Mouse (Mus musculus) NIH3T3 (cell line): Measurements from ENCODE around the gene Rrm2.

Source experiments
- DNase-seq: peaks from one replicate; pipeline ENCODE4 v3.0.0-alpha.2; 2012; ENCODE audit warnings: low read depth

The Rrm2 gene

DNA sequence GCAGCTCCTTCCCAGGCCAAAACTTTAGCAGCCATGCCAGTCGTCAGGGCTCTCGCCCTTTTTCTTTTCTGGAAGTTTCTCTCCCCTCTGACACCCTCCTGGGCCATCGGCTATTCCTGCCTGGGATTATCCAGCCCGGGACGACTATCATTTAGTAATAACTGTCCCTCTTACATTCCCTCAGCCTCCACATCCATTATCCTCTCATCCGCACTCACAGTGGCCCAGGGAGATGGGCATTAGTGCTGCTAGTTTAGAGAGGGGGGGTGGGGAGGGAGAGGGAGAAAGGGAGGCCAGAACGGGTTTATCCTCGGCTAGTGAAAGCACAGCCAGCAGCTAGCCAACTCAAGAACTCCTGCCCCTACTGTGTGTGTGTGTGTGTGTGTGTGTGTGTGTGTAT lies 39.3 kb downstream of the Rrm2 start:
- DNase-seq, result no peak

DNA sequence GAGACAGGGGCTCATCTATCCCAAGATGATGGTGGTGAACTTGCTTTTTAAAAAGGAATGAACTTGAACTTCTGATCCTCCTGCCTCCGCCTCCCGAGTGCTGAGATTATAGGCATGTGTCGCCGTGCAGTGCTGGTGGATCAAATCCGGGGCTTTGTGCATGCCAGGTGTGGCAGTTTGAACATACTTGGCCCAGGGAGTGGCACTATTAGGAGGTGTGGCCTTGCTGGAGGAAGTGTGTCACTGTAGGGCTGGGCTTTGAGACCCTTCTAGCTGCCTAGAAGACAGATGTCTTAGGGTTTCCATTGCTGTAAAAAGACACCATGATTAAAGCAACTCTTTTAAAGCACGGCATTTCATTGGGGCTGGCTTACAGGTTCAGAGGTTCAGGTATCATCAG lies 42.5 kb downstream of the Rrm2 start:
- DNase-seq, result no peak

DNA sequence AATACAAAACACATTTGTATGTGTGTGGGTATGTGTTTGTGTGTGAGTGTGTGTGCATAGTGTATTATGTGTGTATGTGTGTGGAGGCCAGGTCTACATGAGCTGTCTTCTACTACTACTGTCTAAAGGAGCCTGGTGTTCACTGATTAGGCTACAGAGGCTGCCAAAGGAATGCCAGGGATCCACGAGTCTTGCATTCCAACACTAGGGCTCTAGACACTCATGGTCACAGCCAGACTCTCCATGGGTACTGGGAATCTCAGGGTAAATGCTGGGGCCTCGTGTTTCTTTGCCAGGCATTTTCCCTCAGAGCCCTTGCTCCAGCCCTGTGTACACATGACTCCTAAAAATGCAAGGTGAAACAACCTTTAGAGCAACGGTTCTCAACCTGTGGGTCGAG lies 45.6 kb downstream of the Rrm2 start:
- DNase-seq, result no peak

DNA sequence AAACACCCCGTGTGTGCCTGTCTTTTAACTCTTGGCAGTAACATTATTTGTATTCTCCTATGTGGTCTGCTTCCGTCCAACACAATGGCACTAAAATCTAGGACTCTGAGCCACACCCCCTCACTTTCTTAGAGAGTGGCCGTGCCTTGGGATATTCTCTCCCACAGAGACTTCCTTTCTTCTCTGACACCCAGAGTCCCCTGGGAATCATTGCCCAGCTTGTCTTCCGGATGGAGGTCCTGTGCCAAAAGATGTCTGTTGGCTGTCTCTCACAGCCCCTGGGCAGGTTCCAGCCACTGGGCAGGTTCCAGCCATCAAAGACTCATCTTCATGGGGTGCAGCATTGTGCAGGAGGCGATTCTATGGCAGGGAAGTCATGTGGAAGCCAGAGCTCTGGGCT lies 46.7 kb downstream of the Rrm2 start:
- no peak for DNase-seq

DNA sequence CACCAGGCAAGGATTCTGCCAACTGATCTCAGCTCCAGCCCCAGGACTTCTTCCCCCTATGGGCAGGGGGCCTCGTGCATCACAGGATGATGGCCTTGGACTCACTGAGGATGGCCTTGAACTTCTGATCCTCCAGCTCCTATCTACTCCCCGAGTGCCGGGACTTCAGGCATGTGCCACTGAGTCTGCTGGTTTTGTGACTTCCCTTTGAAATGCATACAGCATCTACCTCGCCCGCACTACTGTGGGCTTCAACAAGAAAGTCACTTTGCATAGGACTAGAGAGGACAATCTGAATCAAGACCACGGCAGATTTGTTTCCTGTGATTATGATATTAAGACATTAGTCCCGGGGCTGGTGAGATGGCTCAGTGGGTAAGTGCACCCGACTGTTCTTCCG lies 47.4 kb downstream of the Rrm2 start:
- no peak for DNase-seq

DNA sequence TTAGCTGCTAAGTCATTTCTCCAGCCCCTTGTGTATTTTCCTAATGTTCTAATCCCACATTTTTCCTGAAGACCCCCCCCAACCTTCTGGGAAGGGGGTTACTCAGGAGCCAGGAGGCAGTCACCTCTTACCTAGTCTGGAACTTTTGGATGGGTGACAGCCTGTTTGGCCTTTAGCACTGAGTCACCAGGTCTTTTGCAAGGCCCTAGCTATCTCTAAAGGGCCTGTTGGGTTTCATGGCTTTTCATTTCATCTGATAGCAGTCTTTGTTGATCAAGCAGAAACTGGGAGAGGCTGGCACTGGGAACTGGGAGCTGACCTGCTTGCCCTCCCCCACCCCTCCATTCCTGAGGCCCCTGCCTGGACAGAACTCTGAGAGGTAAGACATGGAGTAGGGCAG lies 49.3 kb downstream of the Rrm2 start:
- DNase-seq, result no peak

DNA sequence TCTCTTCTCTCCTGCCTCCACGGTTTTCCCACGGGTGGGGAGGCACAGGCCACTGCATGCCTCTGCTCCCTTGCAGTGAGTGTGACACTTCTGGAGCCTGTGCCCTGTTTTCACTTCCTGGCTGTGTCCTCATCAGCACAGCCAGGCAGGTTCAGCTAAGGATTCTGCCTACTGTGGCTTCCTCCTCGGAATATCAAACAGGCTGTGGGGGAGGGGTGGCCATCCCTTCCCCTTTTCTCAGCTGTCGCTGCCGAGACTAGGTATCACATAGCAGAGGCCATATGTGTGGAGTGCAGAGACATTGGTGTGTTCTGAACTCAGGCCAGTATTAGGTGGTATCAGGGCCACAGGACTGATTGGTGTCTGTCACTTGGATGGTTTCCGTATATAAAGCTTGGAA lies 50.3 kb downstream of the Rrm2 start:
- DNase-seq, result no peak

DNA sequence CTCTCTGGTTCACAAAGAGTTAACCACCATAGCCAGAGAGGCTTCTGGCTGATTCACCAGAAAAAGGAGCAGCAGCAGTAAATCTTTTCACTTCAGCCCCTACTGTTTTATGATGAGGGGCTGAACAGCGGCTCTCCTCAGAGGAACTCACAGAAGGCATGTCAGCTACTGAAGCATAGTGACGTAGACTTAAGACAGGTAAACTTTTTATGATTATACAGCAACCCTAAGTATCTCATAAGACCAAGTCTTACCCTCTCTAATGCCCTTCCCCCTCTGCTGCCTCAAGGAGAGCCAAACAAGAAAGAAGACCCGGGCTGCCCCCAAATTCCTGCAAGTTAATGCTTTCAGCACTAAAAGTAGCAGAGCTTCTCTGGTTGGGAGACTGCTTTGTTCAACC lies 54.2 kb downstream of the Rrm2 start:
- DNase-seq, result no peak
